Mouse (Mus musculus) ES-Bruce4 (cell line): ENCODE measurements at regions not wholly inside any gene's neighbourhood (a gene's known extent, or its start where the extent isn't known, plus 50 kb on each side); places are given as distances from the start of the nearest gene placed in this dataset.

Source experiments
- EP300 ChIP-seq: IDR thresholded peaks from 2 replicates; pipeline ENCODE4 v1.6.1; 2011; ENCODE audit warnings: low read depth, low read length; ENCODE audit not compliant: insufficient read depth
- POLR2A ChIP-seq: IDR thresholded peaks from one replicate; pipeline ENCODE4 v1.8.1; 2011; ENCODE audit warnings: low read length; ENCODE audit not compliant: insufficient read depth

DNA sequence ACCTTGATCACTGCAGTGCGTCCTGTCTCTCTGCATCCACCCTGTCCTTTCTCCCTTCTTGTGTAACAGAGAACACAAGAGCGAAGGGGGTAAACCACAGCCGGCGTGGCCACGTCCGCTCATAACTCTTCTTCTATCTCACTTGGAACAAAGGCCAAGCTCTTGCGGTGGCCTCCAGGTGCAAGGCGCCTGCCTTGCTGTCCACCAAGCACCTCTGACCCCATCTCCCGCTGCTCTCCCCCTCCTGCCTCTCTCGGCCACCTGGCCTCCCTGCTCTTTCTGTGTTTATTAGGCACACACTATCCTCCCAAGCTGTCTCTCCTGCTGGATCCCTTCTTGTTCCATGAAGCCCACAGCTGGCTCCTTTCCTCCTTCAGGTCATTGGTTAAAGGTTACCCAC, 71.3 kb downstream of the Ccdc54 start:
- TF ChIP-seq POLR2A: no peak
- TF ChIP-seq EP300: no peak
